Mouse (Mus musculus) left cerebral cortex, postnatal 14 days (tissue): ENCODE results near the gene Wdr77. TPM values are rescaled to one million over a fixed set of nuclear protein-coding genes. Genes with fewer than 3 reads are reported as not detected.
"Not testable (repeated sequence)": the region's sequence is repeated elsewhere in the genome, so short reads cannot be mapped to it uniquely, and the experiment has no call there.

Source experiments
- DNase-seq, 2 experiments: peaks; one replicate each; pipeline ENCODE4 v3.0.0; 2021 to 2022; ENCODE audit warnings: low spot score in 2 of 2, mixed read lengths in 1 of 2
- intact Hi-C: fragments of 180-260 bp; cut with DNase I; formaldehyde crosslinking; loops from one replicate; pipeline ENCODE4 v1.15.1; 2025
- total RNA-seq, 2 experiments: library from RNA; stranded (reverse); gene quantifications; 2 replicates each; pipeline ENCODE4 v1.2.3; 2021

Wdr77 gene
- total RNA-seq, 2 experiments from 2014 or later: 54.6 to 61.6 TPM

DNA sequence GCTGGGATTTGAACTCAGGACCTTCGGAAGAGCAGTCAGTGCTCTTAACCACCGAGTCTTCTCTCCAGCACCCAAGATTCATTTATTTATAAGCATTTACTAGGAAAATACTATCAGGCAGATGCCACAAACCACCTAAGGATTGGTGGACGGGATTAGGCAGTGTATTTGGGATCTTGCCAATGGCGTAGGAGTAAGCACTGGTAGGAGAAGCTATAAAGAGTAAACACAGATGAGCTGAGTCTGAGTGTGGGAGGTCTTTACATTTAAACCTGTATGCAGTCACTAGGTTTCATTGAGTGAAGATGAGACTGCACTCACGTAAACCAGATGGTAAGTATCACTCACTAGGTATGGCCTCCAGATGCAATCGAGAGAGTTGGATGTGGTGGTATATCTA, 25.2 kb upstream of the Wdr77 start:
- intact Hi-C loops: no loop called here
- DNase-seq: peak in 1 of 2 experiments; percentile 15

DNA sequence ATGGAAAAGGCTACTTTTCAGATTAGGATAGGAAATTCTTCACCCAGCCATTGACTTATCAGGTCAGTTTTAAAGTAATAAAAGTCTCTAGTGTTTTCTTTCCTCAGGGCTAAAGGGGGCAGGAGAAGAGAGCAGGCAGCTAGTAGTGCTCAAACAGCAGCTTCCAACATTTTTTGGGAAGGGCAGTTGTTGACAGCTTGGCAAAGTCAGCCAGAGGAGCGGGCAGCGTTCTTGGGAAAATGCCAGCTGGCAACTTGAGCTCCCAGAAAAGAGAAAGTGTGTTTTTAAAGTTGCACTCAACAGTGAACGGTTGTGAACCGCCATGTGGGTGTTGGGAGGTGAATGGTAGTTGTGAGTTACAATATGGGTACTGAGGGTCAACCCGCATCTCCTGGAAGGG, 24.1 kb upstream of the Wdr77 start:
- intact Hi-C loops: no loop called here
- DNase-seq: peak; percentile 18 to 43

DNA sequence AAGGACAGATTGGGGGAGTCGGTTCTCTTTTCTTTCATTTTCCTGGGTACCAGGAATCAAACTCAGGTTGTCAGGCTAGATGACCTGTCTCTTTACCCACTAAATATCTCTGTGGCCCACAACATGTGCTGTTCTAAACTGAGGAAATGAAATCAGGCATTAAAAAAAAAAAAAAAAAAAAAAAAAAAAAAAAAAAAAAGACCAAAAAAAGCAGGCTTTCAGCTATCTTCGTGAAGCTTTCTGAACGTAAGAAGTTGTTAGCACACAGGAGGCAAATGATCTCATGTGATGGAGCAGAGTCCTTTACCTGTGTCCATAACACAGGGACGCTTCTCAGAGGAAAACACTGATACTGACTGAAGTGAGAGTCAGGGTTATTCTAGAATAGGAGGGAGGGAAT, 23.1 kb upstream of the Wdr77 start:
- intact Hi-C loops: no loop called here
- DNase-seq: no peak

DNA sequence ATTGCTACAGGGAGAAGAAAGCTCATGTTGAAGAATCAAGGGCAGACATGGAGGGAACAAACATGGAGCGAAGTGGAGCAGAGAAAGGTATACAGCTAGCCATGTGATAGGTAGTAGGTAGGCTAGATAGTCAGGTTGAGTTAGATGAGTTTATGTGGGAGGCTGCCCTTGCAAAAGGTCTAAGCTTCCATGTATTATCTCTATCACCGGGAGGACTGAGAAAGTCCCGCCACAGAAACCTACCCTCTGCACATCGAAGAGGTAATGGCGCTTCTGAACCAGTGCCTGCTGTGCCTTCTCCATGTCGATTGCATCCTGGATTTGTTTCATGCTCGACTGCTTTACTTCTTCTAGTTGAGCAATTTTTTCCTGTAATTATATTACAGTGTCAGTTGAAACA, 7.8 kb upstream of the Wdr77 start:
- intact Hi-C loops: no loop called here

DNA sequence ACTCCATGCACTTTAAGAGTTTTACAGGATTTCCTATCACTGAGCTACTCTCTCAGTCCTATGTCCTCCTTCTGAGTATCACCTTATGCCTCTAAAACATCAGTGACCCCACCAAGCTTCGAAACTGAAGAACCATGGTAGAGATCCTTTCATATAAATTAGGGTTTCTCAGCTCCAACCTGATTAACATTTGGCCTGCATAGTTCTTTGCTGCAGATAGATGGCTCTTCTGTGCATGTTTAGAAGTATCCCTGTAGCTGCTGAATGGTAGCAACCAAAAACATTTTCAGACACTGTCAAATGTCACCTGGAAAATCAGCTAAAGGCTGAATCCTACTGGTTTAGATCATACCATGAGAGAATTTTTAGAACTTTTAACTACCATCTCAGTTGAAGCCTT, 1.9 kb upstream of the Wdr77 start:
- intact Hi-C loops: no loop called here

More for the DNA sequence above, 7.8 kb upstream of the Wdr77 start:
- no peak for DNase-seq

DNA sequence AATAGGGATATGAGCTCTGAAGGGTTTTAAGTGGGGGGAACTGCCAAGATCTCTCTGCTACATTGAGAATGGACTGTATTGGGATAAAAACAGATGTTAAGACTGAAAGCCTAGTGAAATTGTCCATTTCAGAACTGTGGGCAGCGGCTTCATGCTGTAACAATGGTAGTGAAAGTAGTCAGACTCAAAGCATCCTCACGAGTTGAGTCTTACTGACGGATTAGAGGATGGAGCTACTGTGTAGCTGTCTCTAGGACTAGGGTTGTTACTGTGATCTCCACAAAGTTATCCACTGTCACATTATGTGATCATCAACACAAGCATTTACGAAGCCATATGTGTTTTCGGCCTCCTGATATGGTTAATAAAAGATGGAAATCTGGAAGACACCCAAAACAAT, 965 bp upstream of the Wdr77 start:
- no peak for DNase-seq
- intact Hi-C loops: no loop called here

More for the DNA sequence above, 1.9 kb upstream of the Wdr77 start:
- no peak for DNase-seq

DNA sequence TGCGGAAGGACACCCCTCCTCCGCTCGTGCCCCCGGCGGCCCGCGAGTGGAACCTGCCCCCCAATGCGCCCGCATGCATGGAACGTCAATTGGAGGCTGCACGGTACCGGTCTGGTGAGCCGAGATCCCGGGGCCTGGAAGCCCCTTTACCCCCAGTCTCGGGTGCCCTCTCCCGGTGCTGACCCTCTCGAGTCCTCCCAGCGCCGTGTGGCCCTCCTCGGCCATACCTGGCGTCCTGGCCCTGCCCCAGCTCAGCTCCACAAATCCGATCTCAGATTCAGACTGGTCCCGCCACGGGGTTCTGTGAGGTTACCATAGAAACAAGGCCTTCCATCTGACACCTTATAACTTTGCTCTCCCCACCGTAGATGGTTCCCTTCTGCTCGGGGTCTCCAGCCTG, 416 bp downstream of the Wdr77 start:
- DNase-seq: peak in 1 of 2 experiments; percentile 52
- intact Hi-C loops: no loop called here

DNA sequence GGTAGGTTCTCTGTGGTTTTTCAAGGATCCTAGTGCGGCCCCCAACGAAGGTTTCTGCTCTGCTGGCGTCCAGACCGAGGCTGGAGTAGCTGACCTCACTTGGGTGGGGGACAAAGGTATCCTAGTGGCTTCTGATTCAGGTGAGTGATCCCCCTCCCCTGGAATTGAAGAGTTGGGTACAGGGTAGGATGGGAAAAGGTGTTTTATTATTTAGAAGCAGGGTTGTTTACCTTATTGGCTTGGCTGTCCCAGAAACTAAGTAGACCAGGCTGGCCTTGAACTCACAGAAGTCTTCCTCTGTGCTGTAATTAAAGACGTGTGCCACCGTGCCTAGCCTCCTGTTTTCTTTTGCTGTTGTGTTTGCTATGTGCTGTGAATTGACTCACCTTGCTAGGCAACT, 830 bp downstream of the Wdr77 start, which contains the start of gene Atp5f1:
TSS of gene Atp5f1 (minus strand) at position 101 of the 400 bp plus-strand sequence.
- DNase-seq: no peak
- intact Hi-C loops: no loop called here

DNA sequence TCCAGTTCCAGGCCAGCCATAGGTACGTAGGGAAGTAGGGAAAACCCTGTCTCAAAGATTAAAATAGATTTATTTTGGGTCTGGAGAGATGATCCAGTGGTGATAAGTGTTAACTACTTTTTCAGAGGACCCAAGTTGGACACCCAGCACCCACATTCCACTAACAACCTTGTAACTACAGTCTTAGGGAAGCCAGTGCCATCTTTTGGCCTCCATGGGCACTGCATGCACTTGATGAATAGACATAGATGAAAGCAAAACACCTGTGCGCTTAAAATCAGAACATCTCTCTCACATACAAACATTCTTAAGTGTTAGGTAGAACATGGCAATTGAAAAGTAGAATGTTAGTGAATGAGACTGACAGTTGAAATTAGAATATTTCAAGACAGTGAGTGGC, 1.5 kb downstream of the Wdr77 start:
- peak in 1 of 2 experiments; percentile 31 for DNase-seq
- intact Hi-C loops: no loop called here

DNA sequence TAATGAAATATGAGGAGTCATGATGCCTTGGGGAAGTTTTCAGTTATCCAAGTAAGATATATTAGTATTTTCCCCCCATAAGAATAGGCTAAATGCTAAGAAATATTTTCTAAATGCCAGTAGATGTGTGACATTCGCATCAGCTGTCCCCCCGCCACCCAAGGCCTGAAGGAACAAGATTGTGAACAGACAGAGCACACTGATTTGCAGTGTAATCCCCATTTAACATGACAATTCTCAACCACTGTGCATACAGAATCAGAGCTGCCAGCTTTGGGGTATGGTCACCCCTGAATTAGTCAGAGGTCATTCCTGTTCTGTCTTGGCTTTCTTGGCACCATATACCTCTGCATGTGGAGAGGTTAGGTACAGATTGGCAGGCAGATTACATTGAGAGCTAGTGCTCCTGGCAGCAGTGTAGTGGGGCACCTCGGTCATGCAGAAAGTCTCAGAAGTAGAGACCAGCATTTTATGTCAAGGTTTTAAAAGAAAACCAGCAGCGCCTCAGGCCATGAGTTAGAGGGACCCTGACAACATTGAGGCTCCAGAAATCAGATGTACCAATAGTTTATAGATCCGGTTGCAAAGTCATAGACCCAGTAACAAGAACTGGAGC, 12.8 kb downstream of the Wdr77 start:
- intact Hi-C loops: no loop called here
- no peak for DNase-seq

DNA sequence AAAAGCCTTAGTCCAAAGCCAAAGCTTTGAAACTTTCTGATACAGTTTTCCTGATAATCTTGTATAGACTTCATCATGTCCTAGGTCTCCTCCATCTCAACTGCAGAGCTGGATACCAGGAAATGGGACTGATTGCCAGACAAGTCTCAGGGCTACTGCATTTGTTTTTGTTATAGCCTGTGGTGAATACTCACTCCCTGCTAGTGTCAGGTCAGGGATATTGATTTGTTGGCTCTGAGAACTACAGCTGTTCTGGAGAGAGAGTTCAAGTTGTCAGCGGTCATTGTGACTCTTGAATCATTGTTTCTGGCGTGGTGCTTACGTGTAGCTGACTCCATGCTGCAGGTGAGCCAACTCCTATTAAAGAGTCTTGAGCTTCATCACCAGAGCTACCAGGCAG, 14.2 kb downstream of the Wdr77 start, which contains the start of gene Ovgp1:
TSS of gene Ovgp1 (plus strand) at position 301 of the 400 bp plus-strand sequence.
- intact Hi-C loops: no loop called here
- DNase-seq: no peak

DNA sequence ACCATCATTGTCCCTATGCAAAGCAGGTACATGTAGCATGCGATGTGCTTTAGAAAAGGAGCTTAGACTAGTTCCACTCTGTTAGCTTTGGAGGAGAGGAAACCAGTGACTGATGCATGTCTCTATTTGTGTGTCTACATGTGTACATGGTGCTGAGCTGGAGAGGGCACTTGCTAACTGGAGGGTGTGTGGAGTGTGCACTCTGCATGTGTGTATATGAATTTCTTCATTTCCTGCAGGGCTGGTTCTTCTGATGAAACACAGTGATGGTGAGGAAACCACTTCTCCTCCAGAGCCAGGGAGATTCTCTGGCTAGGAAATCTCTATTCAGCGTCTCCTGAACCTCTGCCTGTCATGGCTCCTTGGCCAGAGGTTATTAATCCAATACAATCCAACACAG, 15.0 kb downstream of the Wdr77 start:
- intact Hi-C loops: no loop called here
- DNase-seq: no peak

DNA sequence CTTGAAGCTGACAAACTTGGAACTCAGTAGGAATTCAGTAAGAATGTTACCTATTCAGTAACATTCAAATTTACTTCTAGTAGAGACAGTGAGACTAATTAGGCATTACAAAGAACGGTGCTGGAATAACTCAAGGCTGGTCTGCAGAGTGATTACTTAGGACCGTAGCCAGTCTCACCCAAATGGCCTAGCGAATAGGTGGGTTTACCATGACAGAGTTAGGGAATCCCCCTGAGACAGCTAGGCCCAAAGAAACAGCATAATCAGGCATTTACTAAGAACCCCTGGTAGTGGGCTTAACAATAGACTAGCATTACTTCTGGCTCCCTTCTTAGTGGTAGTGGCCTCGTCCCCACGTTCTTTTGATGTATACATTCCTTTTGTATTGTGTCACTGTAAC, 30.4 kb downstream of the Wdr77 start:
- not testable (repeated sequence) for DNase-seq
- intact Hi-C loops: loop anchor here (2.0 kb wide), 1 partner anchor 459 kb away; no protein-coding TSS in a partner anchor

DNA sequence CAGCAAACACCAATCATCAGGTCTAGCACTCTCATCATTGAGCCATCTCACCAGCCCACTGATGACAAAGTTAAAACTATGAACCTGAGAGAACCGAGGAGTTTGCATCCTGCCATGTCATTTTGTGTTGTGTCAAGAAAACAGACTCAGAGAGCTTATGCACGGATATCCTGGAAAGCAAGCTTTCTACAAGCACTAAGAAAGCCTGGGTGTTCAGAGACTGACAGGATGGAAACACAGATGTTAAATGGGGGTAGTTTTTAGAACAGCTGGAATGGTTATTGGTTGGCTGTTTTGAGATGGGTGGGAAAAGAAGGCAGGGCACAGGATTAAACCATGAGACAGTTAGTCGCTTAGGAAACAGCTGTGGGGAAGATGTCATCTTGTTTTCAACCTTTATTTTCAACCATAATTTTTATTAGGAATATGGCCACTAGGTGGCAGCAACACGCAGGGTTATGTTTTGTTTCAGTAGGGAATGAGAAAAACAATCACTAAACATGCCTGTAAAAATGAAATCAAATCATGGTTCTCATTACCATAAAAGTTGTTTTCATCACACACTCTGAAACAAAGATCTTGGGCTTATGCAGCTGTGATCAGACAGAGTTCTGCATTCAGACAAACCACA, 32.6 kb downstream of the Wdr77 start:
- intact Hi-C loops: loop anchor here (2.0 kb wide), 1 partner anchor 457 kb away; no protein-coding TSS in a partner anchor
- DNase-seq: peak; percentile 67 to 72

DNA sequence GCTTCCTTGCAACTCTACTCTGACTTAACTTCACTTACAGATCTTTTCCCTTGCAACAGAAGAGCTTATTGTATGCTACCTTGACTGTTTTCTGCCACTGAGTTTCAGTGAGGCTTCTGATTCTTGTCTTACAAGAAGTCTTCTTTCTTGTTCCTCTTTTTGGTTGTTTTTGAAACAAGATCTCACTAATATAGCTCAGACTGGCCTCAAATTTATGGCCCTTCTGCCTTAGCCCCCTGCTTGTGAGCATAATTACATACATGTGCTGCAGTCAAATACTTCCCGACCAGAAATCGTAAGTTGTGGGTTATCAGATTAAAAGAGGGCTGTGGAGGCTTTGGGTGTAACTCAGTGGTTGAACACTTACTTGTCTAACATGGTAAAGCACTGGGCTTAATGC, 35.6 kb downstream of the Wdr77 start:
- intact Hi-C loops: no loop called here

DNA sequence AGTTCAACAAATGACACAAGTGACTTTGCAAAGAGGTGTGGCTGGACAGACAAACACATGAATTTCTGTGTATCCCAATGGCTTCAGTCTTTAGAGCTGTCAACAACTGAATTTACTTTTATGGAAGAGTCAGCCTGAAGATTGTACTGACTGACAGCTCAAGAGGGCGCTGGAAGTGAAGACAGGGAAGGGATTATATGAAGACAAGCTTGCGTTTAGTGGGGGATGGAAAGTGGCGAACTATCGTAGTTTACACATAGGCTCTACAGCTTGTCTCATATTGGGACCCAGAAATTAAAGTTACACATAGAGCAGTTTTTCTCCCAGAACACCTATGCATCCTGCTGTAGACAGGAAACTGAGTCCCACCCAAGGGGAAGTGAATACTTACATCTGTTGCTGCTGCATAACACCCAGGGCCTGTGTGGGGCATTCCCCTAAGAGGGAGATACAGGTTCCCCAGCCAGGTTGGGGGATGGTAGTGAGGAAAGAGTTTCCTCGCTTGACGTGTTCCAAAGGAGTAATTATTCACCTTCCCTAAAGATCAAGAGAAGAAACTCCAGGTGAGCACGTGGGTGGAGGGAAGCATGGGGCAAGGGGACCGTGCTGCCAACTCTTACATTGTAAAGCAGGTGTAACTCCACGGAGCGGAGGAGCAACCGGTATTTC, 41.7 kb downstream of the Wdr77 start:
- DNase-seq: no peak
- intact Hi-C loops: no loop called here

More for the DNA sequence above, 35.6 kb downstream of the Wdr77 start:
- DNase-seq: no peak

DNA sequence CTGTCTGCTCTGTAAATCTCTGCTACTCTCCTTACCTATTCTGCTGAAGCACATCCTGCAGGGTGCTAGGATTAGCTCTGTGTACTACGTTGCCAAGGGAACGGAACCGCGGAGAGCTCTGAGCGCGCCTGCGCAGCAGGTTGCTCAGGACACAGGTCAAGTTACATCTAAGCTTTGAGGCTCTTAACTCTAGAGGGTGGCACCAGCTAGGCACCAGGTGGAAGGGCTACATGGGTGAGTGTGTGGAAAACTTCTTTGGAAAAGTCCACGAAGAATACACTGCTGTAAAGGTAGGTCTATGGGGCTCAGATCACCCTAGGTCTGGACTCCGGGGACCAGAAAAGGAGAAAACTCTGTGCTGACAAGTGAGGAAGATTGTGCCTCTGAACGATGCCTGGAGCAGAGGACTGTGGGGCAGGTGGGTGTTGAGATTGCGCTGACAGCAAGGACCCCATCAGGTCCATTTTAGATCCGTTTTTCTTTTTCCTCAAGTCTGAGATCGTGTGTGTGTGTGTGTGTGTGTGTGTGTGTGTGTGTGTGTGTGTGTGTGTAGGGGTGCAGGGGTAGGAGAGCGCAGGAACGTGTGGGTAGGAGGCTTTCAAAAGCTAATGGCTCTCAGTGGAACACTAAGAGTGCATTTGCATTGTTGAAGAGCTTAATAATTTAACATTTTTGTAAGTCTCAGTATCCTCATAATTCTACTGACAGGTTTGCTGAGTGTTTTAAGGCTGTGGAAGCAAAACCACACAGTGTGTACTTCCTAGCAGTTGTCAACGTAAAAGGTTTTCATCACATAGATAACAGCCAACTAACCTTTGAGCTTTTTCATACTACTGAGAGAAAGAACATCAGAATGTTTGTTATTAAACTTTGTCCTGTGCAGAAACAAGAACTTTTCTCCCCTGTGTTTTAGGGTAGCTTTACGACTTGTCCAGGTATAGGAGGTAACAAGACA, 42.5 kb downstream of the Wdr77 start:
- DNase-seq: peak; percentile 30 to 50
- intact Hi-C loops: no loop called here

DNA sequence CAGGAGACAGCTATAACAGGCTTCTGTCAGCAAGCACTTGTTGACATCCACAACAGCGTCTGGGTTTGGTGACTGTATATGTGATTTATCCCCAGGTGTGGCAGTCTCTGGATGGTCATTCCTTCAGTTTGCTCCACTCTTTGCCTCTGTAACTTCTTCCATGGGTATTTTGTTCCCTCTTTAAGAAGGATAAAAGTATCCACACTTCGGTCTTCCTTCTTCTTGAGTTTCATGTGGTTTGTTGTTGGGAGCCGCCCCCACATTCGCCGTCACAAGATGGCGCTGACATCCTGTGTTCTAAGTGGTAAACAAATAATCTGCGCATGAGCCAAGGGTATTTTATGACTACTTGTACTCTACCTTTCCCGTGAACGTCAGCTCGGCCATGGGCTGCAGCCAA, 44.2 kb downstream of the Wdr77 start:
- intact Hi-C loops: not testable (repeated sequence)

DNA sequence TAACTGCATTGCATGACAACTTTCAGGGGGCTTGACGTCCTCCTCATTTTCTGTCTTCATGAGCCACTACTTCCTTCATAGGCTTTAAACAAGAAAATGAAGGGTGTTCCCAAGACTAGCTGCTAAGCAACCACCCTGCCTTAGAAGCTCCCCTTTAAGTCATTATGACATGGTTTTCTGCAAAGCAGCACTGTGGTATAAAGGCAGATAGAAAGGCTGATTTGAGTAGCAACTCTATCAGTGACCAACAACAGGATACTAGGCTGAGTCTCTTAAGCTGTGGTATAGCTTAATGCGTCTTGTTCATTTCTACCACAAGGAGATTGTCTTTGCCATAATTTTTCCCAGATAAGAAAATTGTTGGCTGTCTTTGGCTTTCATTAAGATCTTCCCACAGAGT, 55.4 kb downstream of the Wdr77 start, which contains the start of gene Pifo:
TSS of gene Pifo (minus strand) at position 101 of the 400 bp plus-strand sequence.
- intact Hi-C loops: no loop called here
- DNase-seq: no peak

More for the DNA sequence above, 44.2 kb downstream of the Wdr77 start:
- DNase-seq: not testable (repeated sequence)
